Mouse (Mus musculus) liver, adult (tissue): ENCODE data around the gene Rnf167.

Experiments used
- GATA4 ChIP-seq: IDR thresholded peaks from 2 replicates; pipeline ENCODE4 v1.6.1; 2014; ENCODE audit warnings: mild to moderate bottlenecking, low read length; ENCODE audit not compliant: insufficient replicate concordance

Rnf167 gene

GRCm38 (mm10) chr11:70656964-70657363 is 9.9 kb downstream of the Rnf167 start, which contains the start of gene Eno3:
TSS of gene Eno3 (plus strand) at chr11:70657202.
- no peak for TF ChIP-seq GATA4

- TF ChIP-seq GATA4: no peak
These were observed 10.5 kb downstream of the Rnf167 start for GRCm38 (mm10) chr11:70657573-70657972.

GRCm38 (mm10) chr11:70657991-70658390 is 11.0 kb downstream of the Rnf167 start:
- TF ChIP-seq GATA4: no peak

- TF ChIP-seq GATA4: no peak
These were observed 11.5 kb downstream of the Rnf167 start for GRCm38 (mm10) chr11:70658521-70658920.

GRCm38 (mm10) chr11:70658942-70659341 is 11.9 kb downstream of the Rnf167 start:
- no peak for TF ChIP-seq GATA4

- no peak for TF ChIP-seq GATA4
These were observed 13.5 kb downstream of the Rnf167 start for GRCm38 (mm10) chr11:70660571-70660970.

GRCm38 (mm10) chr11:70663101-70663500 is 16.1 kb downstream of the Rnf167 start:
- no peak for TF ChIP-seq GATA4

- TF ChIP-seq GATA4: no peak
These were observed 16.9 kb downstream of the Rnf167 start for GRCm38 (mm10) chr11:70663957-70664356.

- no peak for TF ChIP-seq GATA4
These were observed 17.7 kb downstream of the Rnf167 start for GRCm38 (mm10) chr11:70664741-70665140.

- no peak for TF ChIP-seq GATA4
These were observed 19.7 kb downstream of the Rnf167 start for GRCm38 (mm10) chr11:70666687-70667086.

GRCm38 (mm10) chr11:70667271-70668150 is 20.5 kb downstream of the Rnf167 start:
- TF ChIP-seq GATA4: no peak

- no peak for TF ChIP-seq GATA4
These were observed 21.3 kb downstream of the Rnf167 start for GRCm38 (mm10) chr11:70668335-70668770.

GRCm38 (mm10) chr11:70668771-70669505 is 21.9 kb downstream of the Rnf167 start, which contains the start of gene Spag7:
TSS of gene Spag7 (minus strand) at chr11:70669416.
- TF ChIP-seq GATA4: no peak

- no peak for TF ChIP-seq GATA4
These were observed 22.7 kb downstream of the Rnf167 start for GRCm38 (mm10) chr11:70669582-70670345.

- TF ChIP-seq GATA4: no peak
These were observed 23.4 kb downstream of the Rnf167 start for GRCm38 (mm10) chr11:70670483-70670882.
